Mouse (Mus musculus) small intestine, adult 2 months (tissue): ENCODE measurements around the gene Nr6a1. TPM values are rescaled to one million over a fixed set of nuclear protein-coding genes. Genes with fewer than 3 reads are reported as not detected.

Source experiments
- H3K27ac ChIP-seq: fragments of 200-500 bp; 2 replicates; pipeline ENCODE4 v1.5.1; 2012; ENCODE audit warnings: low read depth, low read length, control low read depth, inconsistent platforms; ENCODE audit not compliant: insufficient read depth
- H3K27me3 ChIP-seq: fragments of 200-500 bp; 2 replicates; pipeline ENCODE4 v1.6.1; 2012; ENCODE audit warnings: mild to moderate bottlenecking, moderate library complexity, low read length, inconsistent platforms; ENCODE audit not compliant: control insufficient read depth, insufficient read depth
- H3K36me3 ChIP-seq: fragments of 200-500 bp; 2 replicates; pipeline ENCODE4 v1.6.1; 2012; ENCODE audit warnings: mild to moderate bottlenecking, low read length, control low read depth, inconsistent platforms; ENCODE audit not compliant: control insufficient read depth, insufficient read depth
- H3K4me1 ChIP-seq: fragments of 200-500 bp; 2 replicates; pipeline ENCODE4 v1.6.1; 2012; ENCODE audit warnings: low read length, inconsistent platforms, mixed read lengths; ENCODE audit not compliant: control insufficient read depth, insufficient read depth, insufficient read length
- H3K4me3 ChIP-seq: fragments of 200-500 bp; 2 replicates; pipeline ENCODE4 v1.5.1; 2012; ENCODE audit warnings: low read depth, mild to moderate bottlenecking, control low read depth, inconsistent platforms, low read length, moderate library complexity
- CTCF ChIP-seq: fragments of 200-500 bp; IDR thresholded peaks from 2 replicates; pipeline ENCODE4 v1.5.1; 2012; ENCODE audit warnings: low read depth, mild to moderate bottlenecking, control low read depth, inconsistent platforms, low read length, moderate library complexity, mixed read lengths; ENCODE audit not compliant: insufficient replicate concordance, insufficient read length; ENCODE audit errors: extremely low read depth
- POLR2A ChIP-seq: fragments of 200-500 bp; IDR thresholded peaks from 2 replicates; pipeline ENCODE4 v1.6.1; 2012; ENCODE audit warnings: low read depth, mild to moderate bottlenecking, control low read depth, inconsistent platforms, low read length, moderate library complexity
- WGBS: fragments of 180-500 bp; shearing (Covaris S2); methylation state at CpG from one replicate; pipeline ENCODE4 v1.1.7; 2018; 5-methylcytosine and 5-hydroxymethylcytosine counted together
- polyA plus RNA-seq: library from polyadenylated mRNA; depleted of rRNA; stranded (reverse); fragments of >200 nt; gene quantifications from 2 replicates; pipeline ENCODE4 v1.2.3, GENCODE M21; 2012; rRNA removed

The Nr6a1 gene
- polyA plus RNA-seq = 1.8 and 7.2 TPM in 2 replicates

GRCm38 (mm10) chr2:38927115-38927979, at the start of gene Nr6a1:
TSS of gene Nr6a1 (minus strand) at chr2:38927688.
- Histone ChIP-seq H3K36me3 (no peaks in the 10 kb centered on the region), H3K4me3 (peak within 1 kb of the TSS; percentile 53), H3K4me1 (peaks cover 13% of the 10 kb centered on the region), H3K27ac (no peak within 1 kb of the TSS), H3K27me3 (no peaks in the 10 kb centered on the region; the same call in 1 of the 2 replicates)
- TF ChIP-seq CTCF (peak; percentile 97), POLR2A (no peak)
- WGBS = 2% methylated on average over 18 of the region's 19 CpGs

- Histone ChIP-seq H3K4me3 (no peak overlapping the region), H3K27me3 (no peaks in the 10 kb centered on the region), H3K36me3 (no peaks in the 10 kb centered on the region), H3K4me1 (peaks cover 7% of the 10 kb centered on the region; the same call in 1 of the 2 replicates), H3K27ac (no peak overlapping the region)
- 73% methylated on average over 21 of the region's 21 CpGs for WGBS
- TF ChIP-seq POLR2A = no peak
- no peak for TF ChIP-seq CTCF
These were observed 48.7 kb upstream of the Nr6a1 start for GRCm38 (mm10) chr2:38975941-38976805.

GRCm38 (mm10) chr2:38975181-38975580, 47.7 kb upstream of the Nr6a1 start:
- Histone ChIP-seq H3K4me1 (peaks cover 7% of the 10 kb centered on the region; the same call in 1 of the 2 replicates), H3K27me3 (no peaks in the 10 kb centered on the region), H3K4me3 (no peak overlapping the region), H3K27ac (no peak overlapping the region), H3K36me3 (no peaks in the 10 kb centered on the region)
- TF ChIP-seq CTCF = no peak
- no peak for TF ChIP-seq POLR2A
- 95% methylated on average over 3 of the region's 3 CpGs for whole genome bisulfite sequencing

- H3K4me3 ChIP-seq = no peak overlapping the region
- no peaks in the 10 kb centered on the region for H3K36me3 ChIP-seq
- 60% methylated on average over 2 of the region's 2 CpGs for WGBS
- H3K4me1 ChIP-seq = peaks cover 7% of the 10 kb centered on the region; the same call in 1 of the 2 replicates
- TF ChIP-seq POLR2A = no peak
- no peak for TF ChIP-seq CTCF
- H3K27ac ChIP-seq = no peak overlapping the region
- no peaks in the 10 kb centered on the region for H3K27me3 ChIP-seq
These were observed 46.7 kb upstream of the Nr6a1 start for GRCm38 (mm10) chr2:38974171-38974570.

GRCm38 (mm10) chr2:38973701-38974100, 46.2 kb upstream of the Nr6a1 start:
- Histone ChIP-seq H3K4me1 (peaks cover 7% of the 10 kb centered on the region; the same call in 1 of the 2 replicates), H3K4me3 (no peak overlapping the region), H3K36me3 (no peaks in the 10 kb centered on the region), H3K27me3 (no peaks in the 10 kb centered on the region), H3K27ac (no peak overlapping the region)
- 45% methylated on average over 7 of the region's 7 CpGs for WGBS
- TF ChIP-seq POLR2A (no peak), CTCF (no peak)

GRCm38 (mm10) chr2:38973223-38973622, 45.7 kb upstream of the Nr6a1 start:
- no peak for TF ChIP-seq CTCF
- TF ChIP-seq POLR2A = no peak
- 23% methylated on average over 2 of the region's 2 CpGs for WGBS
- Histone ChIP-seq H3K36me3 (no peaks in the 10 kb centered on the region), H3K4me3 (no peak overlapping the region), H3K27ac (no peak overlapping the region), H3K4me1 (peaks cover 7% of the 10 kb centered on the region; the same call in 1 of the 2 replicates), H3K27me3 (no peaks in the 10 kb centered on the region)
